Mouse (Mus musculus) bone marrow, adult 2 months (tissue): Measurements from ENCODE around the gene Gng13. TPM values are rescaled to one million over a fixed set of nuclear protein-coding genes. Genes with fewer than 3 reads are reported as not detected.

ENCODE experiments used
- H3K27ac ChIP-seq: fragments of 200-500 bp; 2 replicates; pipeline ENCODE4 v1.5.1; 2012; ENCODE audit warnings: low read depth, mild to moderate bottlenecking, control low read depth, inconsistent platforms, low read length; ENCODE audit not compliant: control insufficient read depth, poor library complexity, insufficient read depth
- H3K4me1 ChIP-seq: fragments of 200-500 bp; 2 replicates; pipeline ENCODE4 v1.6.1; 2011; ENCODE audit warnings: low read length; ENCODE audit not compliant: control insufficient read depth, insufficient read depth
- H3K4me3 ChIP-seq: fragments of 200-500 bp; replicated peaks from 2 replicates; pipeline ENCODE3; 2011; ENCODE audit warnings: mild to moderate bottlenecking, low read depth, low read length, control low read depth; ENCODE audit not compliant: control insufficient read depth
- CTCF ChIP-seq: fragments of 200-500 bp; IDR thresholded peaks from 2 replicates; pipeline ENCODE4 v1.5.1; 2011; ENCODE audit warnings: low read length, control low read depth; ENCODE audit not compliant: control insufficient read depth, insufficient read depth
- POLR2A ChIP-seq: fragments of 200-500 bp; IDR thresholded peaks from 2 replicates; pipeline ENCODE4 v1.6.1; 2011; ENCODE audit warnings: low read depth, mild to moderate bottlenecking, control low read depth, low read length, borderline replicate concordance; ENCODE audit not compliant: control insufficient read depth
- WGBS: fragments of 180-500 bp; shearing (Covaris S2); methylation state at CpG from one replicate; pipeline ENCODE4 v1.1.7; 2018; 5-methylcytosine and 5-hydroxymethylcytosine counted together
- polyA plus RNA-seq: library from polyadenylated mRNA; stranded (reverse); fragments of >200 nt; gene quantifications from 2 replicates; pipeline ENCODE4 v1.2.4, GENCODE M21; 2011; ENCODE audit warnings: low replicate concordance; ENCODE audit not compliant: missing spikeins, insufficient read depth, insufficient read length

Gng13 gene
- polyA plus RNA-seq, 1 experiment, result 6.2 TPM

GRCm38 (mm10) chr17:25755627-25756377 lies 38.8 kb downstream of the Gng13 start:
- no peak for TF ChIP-seq CTCF
- TF ChIP-seq POLR2A, result no peak
- Histone ChIP-seq H3K4me3 (no peak overlapping the region), H3K4me1 (no peaks in the 10 kb centered on the region), H3K27ac (no peak overlapping the region)
- 32% methylated on average over 4 of the region's 4 CpGs for WGBS

GRCm38 (mm10) chr17:25756378-25757242 lies 39.6 kb downstream of the Gng13 start:
- no peak overlapping the region for H3K4me3 ChIP-seq
- TF ChIP-seq POLR2A (no peak), CTCF (no peak)
- 70% methylated on average over 9 of the region's 9 CpGs for whole genome bisulfite sequencing
- no peaks in the 10 kb centered on the region for H3K4me1 ChIP-seq
- H3K27ac ChIP-seq, result no peak overlapping the region

- 67% methylated on average over 3 of the region's 3 CpGs for WGBS
- no peaks in the 10 kb centered on the region for H3K4me1 ChIP-seq
- no peak overlapping the region for H3K27ac ChIP-seq
- H3K4me3 ChIP-seq, result no peak overlapping the region
- TF ChIP-seq POLR2A (no peak), CTCF (no peak)
Observed at GRCm38 (mm10) chr17:25757691-25758090, 40.7 kb downstream of the Gng13 start.

- TF ChIP-seq POLR2A (no peak), CTCF (no peak)
- H3K4me3 ChIP-seq, result no peak overlapping the region
- no peak overlapping the region for H3K27ac ChIP-seq
- 62% methylated on average over 8 of the region's 8 CpGs for WGBS
- H3K4me1 ChIP-seq, result no peaks in the 10 kb centered on the region
Observed at GRCm38 (mm10) chr17:25760148-25760547, 43.2 kb downstream of the Gng13 start.

GRCm38 (mm10) chr17:25761561-25761970 lies 44.6 kb downstream of the Gng13 start:
- 57% methylated on average over 4 of the region's 4 CpGs for WGBS
- Histone ChIP-seq H3K4me3 (no peak overlapping the region), H3K4me1 (no peaks in the 10 kb centered on the region), H3K27ac (no peak overlapping the region)
- no peak for TF ChIP-seq CTCF
- TF ChIP-seq POLR2A, result no peak

GRCm38 (mm10) chr17:25762591-25762990 lies 45.6 kb downstream of the Gng13 start:
- Histone ChIP-seq H3K4me3 (no peak overlapping the region), H3K4me1 (no peaks in the 10 kb centered on the region), H3K27ac (no peak overlapping the region)
- TF ChIP-seq POLR2A (no peak), CTCF (no peak)
- WGBS, result 34% methylated on average over 3 of the region's 3 CpGs

GRCm38 (mm10) chr17:25765886-25766285 lies 48.9 kb downstream of the Gng13 start:
- WGBS, result 67% methylated on average over 5 of the region's 5 CpGs

More at GRCm38 (mm10) chr17:25765886-25766285, 48.9 kb downstream of the Gng13 start:
- TF ChIP-seq CTCF (no peak), POLR2A (no peak)
- no peak overlapping the region for H3K4me3 ChIP-seq
- no peak overlapping the region for H3K27ac ChIP-seq
- no peaks in the 10 kb centered on the region for H3K4me1 ChIP-seq

Other genes starting within 250 kb of the Gng13 start
- gene Sstr5, start 219.9 kb upstream of the Gng13 start, polyA plus RNA-seq, result not detected in 2 replicates
- gene Sox8, start 146.5 kb upstream of the Gng13 start, polyA plus RNA-seq, result 1.2 TPM in 2 replicates
- 5.3 and 18.8 TPM in 2 replicates for gene Lmf1, start 138.1 kb upstream of the Gng13 start, polyA plus RNA-seq
- 58.2 and 136 TPM in 2 replicates for gene Chtf18, start 10.2 kb downstream of the Gng13 start, polyA plus RNA-seq
- 3.6 and 8.6 TPM in 2 replicates for gene Rpusd1, start 10.5 kb downstream of the Gng13 start, polyA plus RNA-seq
- not detected in 2 replicates for gene Mslnl, start 18.9 kb downstream of the Gng13 start, polyA plus RNA-seq
- 1.7 TPM in 1 of 2 replicates, not detected in the other for gene Msln, start 37.2 kb downstream of the Gng13 start, polyA plus RNA-seq
- gene Narfl, start 56.6 kb downstream of the Gng13 start, polyA plus RNA-seq, result 11.8 and 17.0 TPM in 2 replicates
- 26.2 and 45.8 TPM in 2 replicates for gene Haghl, start 68.5 kb downstream of the Gng13 start, polyA plus RNA-seq
- not detected in 2 replicates for gene Ccdc78, start 69.4 kb downstream of the Gng13 start, polyA plus RNA-seq
- gene Fam173a, start 75.7 kb downstream of the Gng13 start, polyA plus RNA-seq, result 33.4 and 149 TPM in 2 replicates
- gene AC134908.4, start 78.5 kb downstream of the Gng13 start, polyA plus RNA-seq, result 4.6 TPM in 1 of 2 replicates, not detected in the other
- 38.6 and 74.8 TPM in 2 replicates for gene Metrn, start 80.0 kb downstream of the Gng13 start, polyA plus RNA-seq
- not detected in 2 replicates for gene Fbxl16, start 91.9 kb downstream of the Gng13 start, polyA plus RNA-seq
- gene Wdr24, start 106.5 kb downstream of the Gng13 start, polyA plus RNA-seq, result 6.8 and 17.0 TPM in 2 replicates
- gene Jmjd8, start 111.7 kb downstream of the Gng13 start, polyA plus RNA-seq, result 8.8 and 13.4 TPM in 2 replicates
- gene Stub1, start 116.2 kb downstream of the Gng13 start, polyA plus RNA-seq, result 125 and 140 TPM in 2 replicates
- gene Rhbdl1, start 120.1 kb downstream of the Gng13 start, polyA plus RNA-seq, result 3.2 and 10.7 TPM in 2 replicates
- gene Gm20683, start 124.6 kb downstream of the Gng13 start, polyA plus RNA-seq, result 6.7 TPM in 1 of 2 replicates, not detected in the other
- gene Rhot2, start 127.7 kb downstream of the Gng13 start, polyA plus RNA-seq, result 33.5 and 50.5 TPM in 2 replicates
- gene Wdr90, start 144.3 kb downstream of the Gng13 start, polyA plus RNA-seq, result 31.1 and 62.0 TPM in 2 replicates
- 6.8 and 12.7 TPM in 2 replicates for gene Mcrip2, start 151.6 kb downstream of the Gng13 start, polyA plus RNA-seq
- gene Mettl26, start 157.9 kb downstream of the Gng13 start, polyA plus RNA-seq, result 25.6 and 30.0 TPM in 2 replicates
- gene Wfikkn1, start 163.7 kb downstream of the Gng13 start, polyA plus RNA-seq, result 1.6 and 2.2 TPM in 2 replicates
- 5.0 and 6.9 TPM in 2 replicates for gene Rab40c, start 202.6 kb downstream of the Gng13 start, polyA plus RNA-seq
- gene Pigq, start 227.8 kb downstream of the Gng13 start, polyA plus RNA-seq, result 241 and 296 TPM in 2 replicates
- 3.8 and 6.8 TPM in 2 replicates for gene Nhlrc4, start 227.8 kb downstream of the Gng13 start, polyA plus RNA-seq
- gene A930017K11Rik, start 235.4 kb downstream of the Gng13 start, polyA plus RNA-seq, result not detected in 2 replicates